Mouse (Mus musculus): ENCODE data around the gene Vasn. TPM values are rescaled to one million over a fixed set of nuclear protein-coding genes. Genes with fewer than 3 reads are reported as not detected.

Gene Vasn
- 8.8 and 9.6 TPM in 2 replicates for polyA plus RNA-seq (2015; fragmentation: Nextera tagmentation; extraction: Ambion mirVana)

DNA sequence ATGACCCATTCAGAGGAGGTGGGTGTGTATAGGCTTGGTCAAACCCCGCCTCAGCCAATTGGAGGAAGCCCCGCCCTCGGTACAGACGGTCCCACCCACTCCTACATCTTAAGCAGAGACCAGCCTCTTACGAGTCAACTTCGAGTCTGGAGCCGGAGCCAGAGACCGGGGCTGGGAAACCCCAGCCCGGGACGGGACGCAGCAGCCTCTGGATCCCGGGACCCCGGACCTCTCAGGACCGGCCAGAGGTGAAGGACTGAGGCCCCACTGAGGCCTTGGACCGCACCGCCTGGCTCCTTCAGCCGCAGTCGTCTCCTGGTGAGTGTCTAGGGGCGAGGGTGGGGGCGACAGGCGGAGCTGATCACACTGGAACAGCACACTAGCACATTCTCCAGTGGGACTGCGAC is at the start of gene Vasn, which contains the start of gene Dnaja3:
Vasn (plus strand) TSS at position 111 of the 407 bp plus-strand sequence.
Dnaja3 (plus strand) TSS at position 159 of the 407 bp plus-strand sequence.
- H3K9me3 ChIP-seq (ENCODE audit: control insufficient read depth, low read length), result no peaks in the 10 kb centered on the region
- ATAC-seq (ENCODE audit: low FRiP score, low TSS enrichment) (peak; percentile 91), DNase-seq (ENCODE audit: low spot score) (peak; percentile 93)
- WGBS, result 3% methylated on average over 22 of the region's 22 CpGs
- H3K36me3 ChIP-seq (ENCODE audit: control insufficient read depth, insufficient read depth, low read length), result no peaks in the 10 kb centered on the region; the same call in 1 of the 2 replicates
- peak within 1 kb of the TSS; percentile 94 for H3K27ac ChIP-seq (replicated peaks)
- H3K27me3 ChIP-seq (ENCODE audit: control insufficient read depth, insufficient read depth, low read length), result no peaks in the 10 kb centered on the region
- H3K4me3 ChIP-seq (ENCODE audit: low read depth, low read length), result peak within 1 kb of the TSS; percentile 69
- H3K4me2 ChIP-seq (replicated peaks; ENCODE audit: low read depth), result peak within 1 kb of the TSS; percentile 83
- H3K9ac ChIP-seq (ENCODE audit: low read length), result peak within 1 kb of the TSS; percentile 82
- TF ChIP-seq CTCF (IDR thresholded peaks at IDR 0.05; ENCODE audit: low read depth) (no peak), EP300 (optimal IDR thresholded peaks at IDR 0.05) (no peak)
- peaks cover 23% of the 10 kb centered on the region for H3K4me1 ChIP-seq (replicated peaks; ENCODE audit: control insufficient read depth, insufficient read depth)

DNA sequence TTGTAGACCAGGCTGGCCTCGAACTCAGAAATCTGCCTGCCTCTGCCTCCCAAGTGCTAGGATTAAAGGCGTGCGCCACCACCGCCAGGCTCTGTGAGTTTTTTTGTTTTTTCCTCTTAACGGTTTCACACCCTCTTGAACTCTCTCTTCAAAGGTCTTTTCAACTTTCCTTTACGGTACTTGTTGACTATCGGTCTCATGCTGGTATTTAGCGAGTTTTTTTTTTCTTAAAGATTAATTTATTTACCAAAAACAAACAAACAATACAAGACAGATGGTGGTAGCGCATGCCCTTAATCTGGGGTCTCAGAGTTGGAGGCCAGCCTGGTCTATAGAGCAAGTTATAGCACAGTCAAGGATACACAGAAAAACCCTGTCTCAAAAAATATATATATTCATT is 49.5 kb upstream of the Vasn start:
- Histone ChIP-seq H3K4me3 (ENCODE audit: low read depth, low read length) (no peak overlapping the region), H3K9ac (ENCODE audit: low read length) (no peak overlapping the region), H3K9me3 (ENCODE audit: control insufficient read depth, low read length) (no peaks in the 10 kb centered on the region), H3K4me2 (replicated peaks; ENCODE audit: low read depth) (no peak overlapping the region), H3K36me3 (ENCODE audit: control insufficient read depth, insufficient read depth, low read length) (no peaks in the 10 kb centered on the region), H3K27ac (replicated peaks) (no peak overlapping the region), H3K27me3 (ENCODE audit: control insufficient read depth, insufficient read depth, low read length) (no peaks in the 10 kb centered on the region), H3K4me1 (replicated peaks; ENCODE audit: control insufficient read depth, insufficient read depth) (peaks cover 3% of the 10 kb centered on the region)
- ATAC-seq (ENCODE audit: low FRiP score, low TSS enrichment), result no peak
- WGBS, result 94% methylated on average over 9 of the region's 9 CpGs
- DNase-seq (ENCODE audit: low spot score), result no peak
- TF ChIP-seq CTCF (IDR thresholded peaks at IDR 0.05; ENCODE audit: low read depth), result no peak
- no peak for TF ChIP-seq EP300 (optimal IDR thresholded peaks at IDR 0.05)

- H3K27ac ChIP-seq (replicated peaks), result peak overlapping the region; percentile 88
- DNase-seq (ENCODE audit: low spot score) (peak; percentile 59), ATAC-seq (ENCODE audit: low FRiP score, low TSS enrichment) (no peak)
- H3K9me3 ChIP-seq (ENCODE audit: control insufficient read depth, low read length), result no peaks in the 10 kb centered on the region
- 0 out of 2 replicates have a peak, but pooled peaks cover 9% of the 10 kb centered on the region for H3K4me1 ChIP-seq (replicated peaks; ENCODE audit: control insufficient read depth, insufficient read depth)
- H3K36me3 ChIP-seq (ENCODE audit: control insufficient read depth, insufficient read depth, low read length), result no peaks in the 10 kb centered on the region
- H3K4me2 ChIP-seq (replicated peaks; ENCODE audit: low read depth), result peak overlapping the region; percentile 81
- 11% methylated on average over 32 of the region's 32 CpGs for WGBS
- H3K9ac ChIP-seq (ENCODE audit: low read length), result peak overlapping the region; percentile 79
- H3K27me3 ChIP-seq (ENCODE audit: control insufficient read depth, insufficient read depth, low read length), result no peaks in the 10 kb centered on the region
- peak overlapping the region; percentile 69 for H3K4me3 ChIP-seq (ENCODE audit: low read depth, low read length)
- TF ChIP-seq EP300 (optimal IDR thresholded peaks at IDR 0.05) (no peak), CTCF (IDR thresholded peaks at IDR 0.05; ENCODE audit: low read depth) (peak; percentile 77)
These were observed 46.5 kb upstream of the Vasn start for GRCm38 (mm10) chr16:4592909-4593875.

DNA sequence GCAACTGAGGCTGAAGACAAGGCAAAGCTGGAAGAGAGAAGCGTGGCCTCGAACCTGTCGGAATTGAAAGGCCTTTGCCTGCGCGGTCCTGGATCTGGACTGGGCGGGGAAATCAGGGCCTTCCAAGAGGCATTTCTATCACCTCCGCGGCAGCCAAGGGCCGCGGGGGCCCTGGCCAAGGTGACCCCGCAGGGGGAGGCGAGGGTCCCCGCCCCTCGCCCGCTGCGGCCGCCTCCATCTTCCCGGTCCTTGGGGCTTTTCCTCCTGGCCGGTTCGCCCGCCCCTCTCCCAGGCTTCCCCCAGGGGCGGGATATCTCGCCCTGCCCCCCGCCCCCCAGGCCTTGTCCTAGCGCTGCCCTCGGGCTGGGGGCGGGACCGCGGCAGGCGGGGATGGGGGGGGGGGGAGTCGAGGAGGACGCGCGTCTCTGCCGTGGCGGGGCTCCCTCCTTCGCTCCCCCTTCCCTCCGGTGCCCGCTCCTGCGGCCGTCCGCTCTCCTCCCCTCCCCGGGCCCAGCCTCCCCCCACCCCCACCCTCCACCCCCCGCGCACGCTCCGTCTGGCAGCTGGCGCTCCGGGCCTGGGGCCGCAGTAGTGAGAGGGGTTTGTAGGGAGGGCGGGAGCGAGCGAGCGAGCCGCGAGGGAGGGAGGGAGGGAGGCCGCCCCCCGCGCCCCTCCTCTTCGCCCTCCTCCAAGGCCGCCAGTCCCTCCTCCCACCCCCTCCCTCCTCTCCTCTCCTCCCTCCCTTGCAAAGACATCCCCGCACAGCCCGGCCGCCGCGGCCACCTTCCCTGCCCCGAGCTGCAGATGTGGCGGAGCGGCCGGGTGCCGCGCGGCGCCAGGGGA is 45.5 kb upstream of the Vasn start, which contains the start of gene Glis2:
Glis2 (plus strand) TSS at position 743 of the 843 bp plus-strand sequence.
- peak; percentile 78 for ATAC-seq (ENCODE audit: low FRiP score, low TSS enrichment)
- H3K9me3 ChIP-seq (ENCODE audit: control insufficient read depth, low read length), result no peaks in the 10 kb centered on the region
- no peaks in the 10 kb centered on the region for H3K27me3 ChIP-seq (ENCODE audit: control insufficient read depth, insufficient read depth, low read length)
- peak within 1 kb of the TSS; percentile 69 for H3K4me3 ChIP-seq (ENCODE audit: low read depth, low read length)
- H3K4me2 ChIP-seq (replicated peaks; ENCODE audit: low read depth), result peak within 1 kb of the TSS; percentile 81
- peak within 1 kb of the TSS; percentile 88 for H3K27ac ChIP-seq (replicated peaks)
- 0 out of 2 replicates have a peak, but pooled peaks cover 9% of the 10 kb centered on the region for H3K4me1 ChIP-seq (replicated peaks; ENCODE audit: control insufficient read depth, insufficient read depth)
- H3K36me3 ChIP-seq (ENCODE audit: control insufficient read depth, insufficient read depth, low read length), result no peaks in the 10 kb centered on the region
- TF ChIP-seq CTCF (IDR thresholded peaks at IDR 0.05; ENCODE audit: low read depth), result no peak
- no peak for TF ChIP-seq EP300 (optimal IDR thresholded peaks at IDR 0.05)
- H3K9ac ChIP-seq (ENCODE audit: low read length), result peak within 1 kb of the TSS; percentile 79
- peak; percentile 80 for DNase-seq (ENCODE audit: low spot score)
- 3% methylated on average over 22 of the region's 74 CpGs for WGBS

GRCm38 (mm10) chr16:4594814-4595526 is 44.8 kb upstream of the Vasn start:
- TF ChIP-seq EP300 (optimal IDR thresholded peaks at IDR 0.05), result no peak
- TF ChIP-seq CTCF (IDR thresholded peaks at IDR 0.05; ENCODE audit: low read depth), result no peak
- under 1% methylated on average over 18 of the region's 52 CpGs for WGBS
- Histone ChIP-seq H3K9me3 (ENCODE audit: control insufficient read depth, low read length) (no peaks in the 10 kb centered on the region), H3K9ac (ENCODE audit: low read length) (peak overlapping the region; percentile 79), H3K4me1 (replicated peaks; ENCODE audit: control insufficient read depth, insufficient read depth) (0 out of 2 replicates have a peak, but pooled peaks cover 9% of the 10 kb centered on the region), H3K4me2 (replicated peaks; ENCODE audit: low read depth) (peak overlapping the region; percentile 81), H3K27me3 (ENCODE audit: control insufficient read depth, insufficient read depth, low read length) (no peaks in the 10 kb centered on the region), H3K4me3 (ENCODE audit: low read depth, low read length) (peak overlapping the region; percentile 69), H3K36me3 (ENCODE audit: control insufficient read depth, insufficient read depth, low read length) (no peaks in the 10 kb centered on the region), H3K27ac (replicated peaks) (peak overlapping the region; percentile 88)
- DNase-seq (ENCODE audit: low spot score) (no peak), ATAC-seq (ENCODE audit: low FRiP score, low TSS enrichment) (peak; percentile 5; the same call in 1 of the 2 replicates)
